Mouse (Mus musculus) myocyte (in vitro differentiated cells): ENCODE data around the gene Slc33a1. TPM values are rescaled to one million over a fixed set of nuclear protein-coding genes. Genes with fewer than 3 reads are reported as not detected.

Experiments used
- H3K27me3 ChIP-seq: one replicate; pipeline ENCODE4 v1.6.1; 2011; ENCODE audit not compliant: control insufficient read depth, insufficient read depth, insufficient read length
- H3K36me3 ChIP-seq: one replicate; pipeline ENCODE4 v1.6.1; 2011; ENCODE audit not compliant: control insufficient read depth, insufficient read depth
- H3K4me2 ChIP-seq: one replicate; pipeline ENCODE4 v1.6.1; 2011; ENCODE audit warnings: low read depth, control low read depth
- H3K4me3 ChIP-seq: one replicate; pipeline ENCODE4 v1.5.1; 2011; ENCODE audit warnings: mild to moderate bottlenecking, control low read depth, moderate library complexity
- H3K79me2 ChIP-seq: one replicate; pipeline ENCODE4 v1.6.1; 2011; ENCODE audit not compliant: control insufficient read depth, insufficient read depth
- H3ac ChIP-seq: one replicate; pipeline ENCODE4 v1.6.1; 2011; ENCODE audit not compliant: control insufficient read depth, insufficient read length
- CEBPB ChIP-seq: IDR thresholded peaks from 2 replicates; pipeline ENCODE4 v1.6.1; 2011; ENCODE audit warnings: mild to moderate bottlenecking, moderate library complexity; ENCODE audit not compliant: poor library complexity, insufficient read depth, severe bottlenecking
- E2F4 ChIP-seq: IDR thresholded peaks from one replicate; pipeline ENCODE4 v1.6.1; 2011; ENCODE audit warnings: mild to moderate bottlenecking, control low read depth, moderate library complexity; ENCODE audit not compliant: insufficient read depth
- MAX ChIP-seq: IDR thresholded peaks from one replicate; pipeline ENCODE4 v1.6.1; 2011; ENCODE audit warnings: low read depth, mild to moderate bottlenecking, control low read depth
- MYOD1 ChIP-seq, 3 experiments: IDR thresholded peaks; one replicate each; pipeline ENCODE4 v1.6.1; 2011; ENCODE audit warnings: control low read depth in 2 of 3, low read depth in 2 of 3, mild to moderate bottlenecking in 2 of 3, moderate library complexity in 1 of 3; ENCODE audit not compliant: insufficient read length in 2 of 3, control insufficient read depth in 1 of 3
- MYOG ChIP-seq, 3 experiments: IDR thresholded peaks; one replicate each; pipeline ENCODE4 v1.6.1; 2011; ENCODE audit warnings: control low read depth in 2 of 3, low read depth in 2 of 3, mild to moderate bottlenecking in 2 of 3; ENCODE audit not compliant: insufficient read length in 2 of 3, control insufficient read depth in 1 of 3, insufficient read depth in 1 of 3
- POLR2A ChIP-seq: IDR thresholded peaks from one replicate; pipeline ENCODE4 v1.6.1; 2011; ENCODE audit warnings: low read depth, mild to moderate bottlenecking, control low read depth, moderate library complexity; ENCODE audit not compliant: insufficient read length
- POLR2AphosphoS2 ChIP-seq: IDR thresholded peaks from one replicate; pipeline ENCODE4 v1.6.1; 2011; ENCODE audit warnings: low read depth, control low read depth; ENCODE audit not compliant: insufficient read length
- REST ChIP-seq: IDR thresholded peaks from one replicate; pipeline ENCODE4 v1.6.1; 2011; ENCODE audit warnings: mild to moderate bottlenecking, control low read depth, moderate library complexity; ENCODE audit not compliant: insufficient read depth, insufficient read length
- SRF ChIP-seq: IDR thresholded peaks from one replicate; pipeline ENCODE4 v1.6.1; 2011; ENCODE audit warnings: low read depth; ENCODE audit not compliant: control insufficient read depth, insufficient read length
- TCF12 ChIP-seq: IDR thresholded peaks from one replicate; pipeline ENCODE4 v1.6.1; 2011; ENCODE audit warnings: mild to moderate bottlenecking, control low read depth; ENCODE audit not compliant: poor library complexity, insufficient read depth, severe bottlenecking
- TCF3 ChIP-seq: IDR thresholded peaks from one replicate; pipeline ENCODE4 v1.6.1; 2011; ENCODE audit warnings: low read depth, control low read depth; ENCODE audit not compliant: insufficient read length
- USF1 ChIP-seq: IDR thresholded peaks from one replicate; pipeline ENCODE4 v1.6.1; 2011; ENCODE audit warnings: low read depth, mild to moderate bottlenecking, control low read depth, moderate library complexity
- polyA plus RNA-seq: library from polyadenylated mRNA; unstranded; fragments of >200 nt; fragmentation: generic; extraction: Trizol; gene quantifications from one replicate; pipeline ENCODE4 v1.2.1, GENCODE M21; 2012; ENCODE audit warnings: missing spikeins

Slc33a1 gene
- polyA plus RNA-seq, 1 experiment, result 8.4 TPM

GRCm38 (mm10) chr3:63975955-63976908 lies 11.7 kb upstream of the Slc33a1 start, which contains the start of gene Gmps:
Gene Gmps, plus strand, starts transcription at chr3:63976106.
- peaks cover 48% of the 10 kb centered on the region for H3K79me2 ChIP-seq
- H3K36me3 ChIP-seq, result peaks cover 8% of the 10 kb centered on the region
- H3K27me3 ChIP-seq, result no peaks in the 10 kb centered on the region
- no peak for TF ChIP-seq USF1
- peak; percentile 41 for TF ChIP-seq SRF
- TF ChIP-seq TCF12, result no peak
- peak; percentile 84 for TF ChIP-seq POLR2A
- TF ChIP-seq CEBPB, result no peak
- no peak for TF ChIP-seq MAX
- TF ChIP-seq POLR2AphosphoS2, result peak; percentile 88
- no peak for TF ChIP-seq TCF3
- TF ChIP-seq MYOD1 (IDR thresholded peaks at IDR 0.05; ENCODE audit: control insufficient read depth in 1 of 3, insufficient read length in 2 of 3, low read depth in 2 of 3), result no peak
- no peak for TF ChIP-seq REST
- TF ChIP-seq E2F4, result peak; percentile 15
- no peak for TF ChIP-seq MYOG (IDR thresholded peaks at IDR 0.05; ENCODE audit: control insufficient read depth in 1 of 3, insufficient read depth in 1 of 3, insufficient read length in 2 of 3, low read depth in 2 of 3)
- H3K4me2 ChIP-seq, result peak within 1 kb of the TSS; percentile 87
- H3ac ChIP-seq, result peak within 1 kb of the TSS; percentile 38
- peak within 1 kb of the TSS; percentile 87 for H3K4me3 ChIP-seq

- Histone ChIP-seq H3K4me3 (no peak overlapping the region), H3K4me2 (no peak overlapping the region), H3K27me3 (no peaks in the 10 kb centered on the region), H3ac (no peak overlapping the region), H3K36me3 (no peaks in the 10 kb centered on the region), H3K79me2 (peaks cover 30% of the 10 kb centered on the region)
- TF ChIP-seq MYOG (IDR thresholded peaks at IDR 0.05; ENCODE audit: control insufficient read depth in 1 of 3, insufficient read depth in 1 of 3, insufficient read length in 2 of 3, low read depth in 2 of 3) (no peak), TCF12 (no peak), POLR2AphosphoS2 (no peak), CEBPB (no peak)
Observed at GRCm38 (mm10) chr3:63965929-63966328, 1.4 kb upstream of the Slc33a1 start.

GRCm38 (mm10) chr3:63964922-63965249 lies 318 bp upstream of the Slc33a1 start:
- TF ChIP-seq TCF3 (no peak), POLR2AphosphoS2 (no peak), POLR2A (no peak), MAX (no peak), USF1 (no peak), MYOG (IDR thresholded peaks at IDR 0.05; ENCODE audit: control insufficient read depth in 1 of 3, insufficient read depth in 1 of 3, insufficient read length in 2 of 3, low read depth in 2 of 3) (no peak), SRF (no peak), REST (no peak), TCF12 (no peak), E2F4 (no peak), CEBPB (no peak), MYOD1 (IDR thresholded peaks at IDR 0.05; ENCODE audit: control insufficient read depth in 1 of 3, insufficient read length in 2 of 3, low read depth in 2 of 3) (no peak)

GRCm38 (mm10) chr3:63963421-63964099 lies 1.0 kb downstream of the Slc33a1 start:
- no peaks in the 10 kb centered on the region for H3K36me3 ChIP-seq
- H3K4me3 ChIP-seq, result peak overlapping the region; percentile 94
- peaks cover 38% of the 10 kb centered on the region for H3K79me2 ChIP-seq
- TF ChIP-seq CEBPB (0 out of 2 replicates have a peak, but pooled peaks have one; percentile 32), TCF3 (no peak), MYOG (IDR thresholded peaks at IDR 0.05; ENCODE audit: control insufficient read depth in 1 of 3, insufficient read depth in 1 of 3, insufficient read length in 2 of 3, low read depth in 2 of 3) (peak in 1 of 3 experiments; percentile 21)
- H3K4me2 ChIP-seq, result peak overlapping the region; percentile 90
- H3K27me3 ChIP-seq, result no peaks in the 10 kb centered on the region
- peak overlapping the region; percentile 51 for H3ac ChIP-seq

More at GRCm38 (mm10) chr3:63964922-63965249, 318 bp upstream of the Slc33a1 start:
- H3ac ChIP-seq, result peak overlapping the region; percentile 51
- no peaks in the 10 kb centered on the region for H3K27me3 ChIP-seq
- H3K36me3 ChIP-seq, result no peaks in the 10 kb centered on the region
- peak overlapping the region; percentile 94 for H3K4me3 ChIP-seq
- peaks cover 30% of the 10 kb centered on the region for H3K79me2 ChIP-seq
- H3K4me2 ChIP-seq, result peak overlapping the region; percentile 84

GRCm38 (mm10) chr3:63949837-63950236 lies 14.7 kb downstream of the Slc33a1 start:
- no peak overlapping the region for H3K4me2 ChIP-seq
- H3K4me3 ChIP-seq, result no peak overlapping the region
- H3K79me2 ChIP-seq, result peaks cover 3% of the 10 kb centered on the region
- H3ac ChIP-seq, result no peak overlapping the region
- H3K27me3 ChIP-seq, result no peaks in the 10 kb centered on the region
- TF ChIP-seq E2F4 (no peak), CEBPB (no peak), MYOG (IDR thresholded peaks at IDR 0.05; ENCODE audit: control insufficient read depth in 1 of 3, insufficient read depth in 1 of 3, insufficient read length in 2 of 3, low read depth in 2 of 3) (no peak), POLR2AphosphoS2 (no peak)
- H3K36me3 ChIP-seq, result peaks cover 27% of the 10 kb centered on the region
